Mouse (Mus musculus) limb, embryonic 15.5 days (tissue): Measurements from ENCODE around the gene Fkbpl. TPM values are rescaled to one million over a fixed set of nuclear protein-coding genes. Genes with fewer than 3 reads are reported as not detected.

Experiments used
- ATAC-seq: fragments of 200-750 bp; cut with Nextera tagmentation; 2 replicates; pipeline ENCODE4 v1.8.0; 2017; ENCODE audit warnings: low read depth, moderate TSS enrichment; ENCODE audit not compliant: insufficient number of reproducible peaks, low FRiP score, low TSS enrichment
- H3K27ac ChIP-seq: fragments of 300-500 bp; sonication (generic); 2 replicates; pipeline ENCODE4 v1.5.1; 2015; ENCODE audit warnings: moderate library complexity, mild to moderate bottlenecking, inconsistent platforms
- H3K27me3 ChIP-seq: fragments of 300-500 bp; sonication (generic); 2 replicates; pipeline ENCODE4 v1.6.1; 2015; ENCODE audit warnings: inconsistent platforms
- H3K36me3 ChIP-seq: fragments of 300-500 bp; sonication (generic); 2 replicates; pipeline ENCODE4 v1.6.1; 2015; ENCODE audit warnings: inconsistent platforms
- H3K4me1 ChIP-seq: fragments of 300-500 bp; sonication (generic); 2 replicates; pipeline ENCODE4 v1.6.1; 2015; ENCODE audit warnings: inconsistent platforms
- H3K4me2 ChIP-seq: fragments of 300-500 bp; sonication (generic); 2 replicates; pipeline ENCODE4 v1.6.1; 2015; ENCODE audit warnings: mild to moderate bottlenecking, inconsistent platforms
- H3K4me3 ChIP-seq: fragments of 300-500 bp; sonication (generic); 2 replicates; pipeline ENCODE4 v1.5.1; 2015; ENCODE audit warnings: mild to moderate bottlenecking, inconsistent platforms
- H3K9ac ChIP-seq: fragments of 300-500 bp; sonication (generic); 2 replicates; pipeline ENCODE4 v1.6.1; 2015; ENCODE audit warnings: inconsistent platforms
- H3K9me3 ChIP-seq: fragments of 300-500 bp; sonication (generic); 2 replicates; pipeline ENCODE4 v1.6.1; 2016; ENCODE audit warnings: inconsistent platforms
- WGBS: fragments of 180-500 bp; shearing (Covaris S2); methylation state at CpG from one replicate; pipeline ENCODE4 v1.1.7; 2015; 5-methylcytosine and 5-hydroxymethylcytosine counted together
- polyA plus RNA-seq: library from polyadenylated mRNA; unstranded; fragments of >200 nt; fragmentation: Nextera tagmentation; extraction: Ambion mirVana; gene quantifications from 2 replicates; pipeline ENCODE4 v1.2.1, GENCODE M21; 2015

The Fkbpl gene
- polyA plus RNA-seq, 1 experiment from 2014 or later = 15.5 TPM

DNA sequence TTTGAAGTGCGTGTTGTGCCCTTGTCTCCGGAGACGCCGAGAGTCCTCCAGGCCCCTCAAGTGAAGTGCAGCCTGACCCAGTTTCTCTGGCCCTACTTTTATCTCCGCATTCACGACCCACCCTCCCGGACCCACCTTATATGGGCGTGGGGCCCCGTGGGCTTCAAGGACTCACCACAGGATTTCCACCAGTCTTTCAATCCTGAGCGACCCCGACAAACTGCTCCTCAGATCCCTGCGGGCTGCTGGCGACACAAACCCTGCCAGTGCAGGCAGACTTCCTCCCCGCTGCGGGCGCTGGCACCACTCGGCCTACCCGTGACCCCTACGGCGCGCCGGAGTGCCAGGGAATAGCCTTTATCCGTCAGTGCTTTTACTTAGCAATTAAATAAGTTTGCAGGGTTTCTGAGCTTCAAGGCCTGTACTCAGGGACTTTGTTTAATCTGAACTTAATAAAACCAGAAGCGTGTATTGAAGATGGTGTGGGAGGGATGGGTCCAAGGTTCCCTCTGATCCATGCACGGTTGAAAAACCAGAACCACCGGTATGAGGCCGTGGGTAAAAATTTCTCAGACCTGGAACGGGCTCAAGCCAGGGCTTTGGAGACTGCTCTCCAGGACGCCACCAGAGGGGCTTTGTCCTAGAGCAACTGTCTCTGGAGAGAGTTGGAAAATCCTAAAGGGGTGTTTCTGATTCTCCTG lies 16.5 kb upstream of the Fkbpl start, which contains the start of gene Ppt2:
Gene Ppt2 (minus strand): TSS at position 568 of the 701 bp plus-strand sequence.
- peaks cover 32% of the 10 kb centered on the region for H3K27me3 ChIP-seq

DNA sequence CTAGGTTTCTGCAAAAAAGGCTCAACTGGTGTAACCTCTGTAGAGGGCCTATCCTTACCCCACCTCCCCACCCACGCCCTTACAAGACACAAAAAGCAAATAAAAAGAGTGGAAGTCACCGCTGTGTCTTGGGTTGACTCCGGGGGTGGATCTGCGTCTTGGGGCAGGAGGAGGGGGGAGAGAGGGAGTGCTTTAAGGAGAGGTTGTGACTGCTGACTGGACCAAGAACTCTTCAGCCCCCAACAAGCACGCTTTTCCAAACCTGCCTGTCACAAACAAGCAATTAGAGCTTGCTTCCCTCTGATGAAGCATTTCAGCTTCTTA lies 16.0 kb upstream of the Fkbpl start:
- no peak overlapping the region for H3K9ac ChIP-seq

More for the DNA sequence above, 16.5 kb upstream of the Fkbpl start, which contains the start of gene Ppt2:
- peak within 1 kb of the TSS; percentile 96 for H3K27ac ChIP-seq
- H3K4me3 ChIP-seq = peak within 1 kb of the TSS; percentile 78
- no peak for ATAC-seq
- H3K9ac ChIP-seq = peak within 1 kb of the TSS; percentile 65
- H3K4me1 ChIP-seq = peaks cover 61% of the 10 kb centered on the region
- peak within 1 kb of the TSS; percentile 90 for H3K4me2 ChIP-seq
- H3K36me3 ChIP-seq = peaks cover 19% of the 10 kb centered on the region
- no peaks in the 10 kb centered on the region for H3K9me3 ChIP-seq
- WGBS = 4% methylated on average over 29 of the region's 29 CpGs

DNA sequence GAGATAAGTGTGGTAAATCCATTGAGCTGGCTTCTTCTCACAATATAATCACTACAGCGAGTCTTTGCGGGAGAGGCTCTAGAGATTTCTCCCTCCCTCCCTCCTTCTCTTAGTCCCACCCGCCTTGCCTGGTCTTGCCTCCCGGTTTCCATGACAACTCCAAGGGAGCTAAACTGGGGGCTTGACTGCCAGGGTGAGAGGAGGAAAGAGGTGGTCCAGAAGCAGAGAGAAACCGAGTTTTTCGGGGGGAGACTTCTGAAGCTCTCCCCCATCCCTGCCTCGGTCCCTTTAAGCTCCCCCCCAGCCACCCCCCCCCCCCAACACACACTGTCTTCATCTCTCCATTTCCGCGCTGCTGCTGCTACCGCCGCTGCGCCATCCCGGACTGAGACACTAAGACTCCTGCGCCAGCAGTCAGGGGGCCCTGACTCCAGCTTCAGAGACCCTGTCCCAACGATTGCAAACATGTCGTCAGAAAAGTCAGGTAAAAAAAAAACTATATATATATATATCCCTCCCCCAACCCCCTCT lies 15.3 kb upstream of the Fkbpl start, which contains the start of gene Prrt1:
Gene Prrt1 (plus strand): TSS at position 313 of the 531 bp plus-strand sequence.
- H3K4me2 ChIP-seq = peak within 1 kb of the TSS; percentile 90
- H3K36me3 ChIP-seq = peaks cover 10% of the 10 kb centered on the region
- no peaks in the 10 kb centered on the region for H3K9me3 ChIP-seq
- H3K27ac ChIP-seq = peak within 1 kb of the TSS; percentile 96
- peaks cover 33% of the 10 kb centered on the region for H3K27me3 ChIP-seq
- no peak for ATAC-seq
- peaks cover 61% of the 10 kb centered on the region for H3K4me1 ChIP-seq
- peak within 1 kb of the TSS; percentile 78 for H3K4me3 ChIP-seq
- WGBS = 4% methylated on average over 16 of the region's 16 CpGs
- H3K9ac ChIP-seq = peak within 1 kb of the TSS; percentile 65; the same call in 1 of the 2 replicates

More for the DNA sequence above, 16.0 kb upstream of the Fkbpl start:
- H3K4me2 ChIP-seq = peak overlapping the region; percentile 90
- H3K4me3 ChIP-seq = peak overlapping the region; percentile 78
- 36% methylated on average over 5 of the region's 5 CpGs for WGBS
- peak overlapping the region; percentile 96 for H3K27ac ChIP-seq
- no peaks in the 10 kb centered on the region for H3K9me3 ChIP-seq
- H3K36me3 ChIP-seq = peaks cover 14% of the 10 kb centered on the region
- no peak for ATAC-seq
- peaks cover 33% of the 10 kb centered on the region for H3K27me3 ChIP-seq
- H3K4me1 ChIP-seq = peaks cover 61% of the 10 kb centered on the region

DNA sequence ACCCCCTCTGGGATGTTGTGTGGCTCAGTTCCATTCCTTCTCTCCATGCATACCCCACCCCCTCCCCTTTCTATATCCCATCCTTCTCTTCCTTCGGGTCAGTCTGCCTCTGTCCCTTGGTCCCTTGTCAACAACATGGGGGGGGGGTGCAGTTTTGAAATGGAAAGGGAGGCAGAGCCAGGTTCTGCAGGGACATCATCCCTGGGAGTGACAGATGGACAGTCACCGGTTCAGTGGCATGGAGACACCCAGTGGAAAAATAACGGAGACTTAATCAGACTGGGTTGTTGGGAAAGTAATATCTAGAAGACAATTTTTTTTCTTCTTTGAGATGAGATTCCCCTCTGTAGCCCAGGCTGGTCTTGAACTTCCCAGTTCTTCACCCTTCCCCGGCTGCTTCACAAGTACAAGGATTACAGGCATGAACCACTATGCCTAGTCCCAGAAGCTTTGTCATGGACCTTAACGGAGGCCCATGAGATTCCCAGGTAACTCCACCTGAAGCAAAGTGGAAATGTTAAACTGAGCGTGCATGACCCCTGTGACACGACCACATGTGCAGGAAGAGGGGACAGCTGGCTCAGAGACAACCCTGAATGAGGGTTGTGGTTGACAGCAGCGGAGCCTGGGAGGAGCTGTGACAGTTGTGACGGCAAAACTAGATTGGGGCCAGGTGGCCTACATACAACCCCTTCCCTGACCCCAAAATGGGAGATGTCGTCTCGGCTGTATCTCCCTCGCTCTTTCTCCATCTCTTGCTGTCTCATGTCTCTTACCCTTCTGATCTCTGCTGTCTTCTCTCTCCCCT lies 14.6 kb upstream of the Fkbpl start:
- peaks cover 61% of the 10 kb centered on the region for H3K4me1 ChIP-seq
- H3K9me3 ChIP-seq = no peaks in the 10 kb centered on the region
- no peak for ATAC-seq
- H3K27ac ChIP-seq = no peak overlapping the region
- peak overlapping the region; percentile 78 for H3K4me3 ChIP-seq
- peaks cover 33% of the 10 kb centered on the region for H3K27me3 ChIP-seq
- peak overlapping the region; percentile 90; the same call in 1 of the 2 replicates for H3K4me2 ChIP-seq
- H3K36me3 ChIP-seq = peaks cover 8% of the 10 kb centered on the region
- WGBS = 25% methylated on average over 12 of the region's 12 CpGs
- no peak overlapping the region for H3K9ac ChIP-seq

DNA sequence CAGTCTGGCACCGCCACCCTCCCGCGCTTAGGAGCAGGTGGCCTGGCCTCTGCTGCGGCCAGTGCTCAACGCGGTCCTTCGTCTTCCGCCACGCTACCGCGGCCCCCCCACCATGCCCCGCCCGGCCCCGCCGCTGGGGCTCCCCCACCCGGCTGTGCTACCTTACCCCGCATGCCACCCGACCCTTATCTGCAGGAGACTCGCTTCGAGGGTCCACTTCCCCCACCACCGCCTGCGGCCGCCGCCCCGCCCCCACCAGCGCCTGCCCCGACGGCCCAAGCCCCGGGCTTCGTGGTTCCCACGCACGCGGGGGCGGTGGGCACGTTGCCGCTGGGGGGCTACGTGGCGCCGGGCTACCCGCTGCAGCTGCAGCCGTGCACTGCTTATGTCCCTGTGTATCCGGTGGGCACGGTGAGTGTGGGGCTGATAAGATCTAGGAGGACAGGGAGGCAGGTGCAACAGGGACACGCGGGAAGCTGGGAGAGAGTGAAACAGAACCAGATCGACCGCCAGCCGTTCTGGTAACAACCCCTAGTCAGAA lies 13.7 kb upstream of the Fkbpl start:
- peak overlapping the region; percentile 78 for H3K4me3 ChIP-seq
- H3K27ac ChIP-seq = no peak overlapping the region
- no peak overlapping the region; the same call in 1 of the 2 replicates for H3K9ac ChIP-seq
- H3K9me3 ChIP-seq = no peaks in the 10 kb centered on the region
- ATAC-seq = no peak
- WGBS = 3% methylated on average over 42 of the region's 48 CpGs
- peaks cover 33% of the 10 kb centered on the region for H3K27me3 ChIP-seq
- H3K4me1 ChIP-seq = peaks cover 61% of the 10 kb centered on the region
- no peaks in the 10 kb centered on the region for H3K36me3 ChIP-seq
- H3K4me2 ChIP-seq = peak overlapping the region; percentile 42

DNA sequence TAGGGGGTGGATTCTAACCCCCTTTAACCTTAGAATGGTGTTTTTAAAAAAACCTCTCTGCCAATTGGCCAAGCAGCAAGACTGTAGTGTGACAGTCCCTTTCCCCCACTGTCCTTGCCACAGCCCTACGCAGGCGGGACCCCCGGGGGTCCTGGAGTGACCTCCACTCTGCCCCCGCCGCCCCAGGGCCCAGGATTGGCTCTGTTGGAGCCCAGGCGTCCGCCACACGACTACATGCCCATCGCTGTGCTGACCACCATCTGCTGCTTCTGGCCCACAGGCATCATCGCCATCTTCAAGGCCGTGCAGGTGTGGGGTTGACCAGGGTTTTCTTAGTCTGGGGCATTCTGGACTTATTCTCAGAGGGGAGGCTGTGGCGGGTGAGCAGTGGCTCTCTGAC lies 12.9 kb upstream of the Fkbpl start:
- 6% methylated on average over 12 of the region's 12 CpGs for WGBS
- Histone ChIP-seq H3K9me3 (no peaks in the 10 kb centered on the region), H3K4me3 (peak overlapping the region; percentile 39), H3K4me1 (peaks cover 53% of the 10 kb centered on the region), H3K4me2 (peak overlapping the region; percentile 79), H3K36me3 (no peaks in the 10 kb centered on the region), H3K27me3 (peaks cover 33% of the 10 kb centered on the region), H3K9ac (no peak overlapping the region), H3K27ac (no peak overlapping the region)
- ATAC-seq = no peak

DNA sequence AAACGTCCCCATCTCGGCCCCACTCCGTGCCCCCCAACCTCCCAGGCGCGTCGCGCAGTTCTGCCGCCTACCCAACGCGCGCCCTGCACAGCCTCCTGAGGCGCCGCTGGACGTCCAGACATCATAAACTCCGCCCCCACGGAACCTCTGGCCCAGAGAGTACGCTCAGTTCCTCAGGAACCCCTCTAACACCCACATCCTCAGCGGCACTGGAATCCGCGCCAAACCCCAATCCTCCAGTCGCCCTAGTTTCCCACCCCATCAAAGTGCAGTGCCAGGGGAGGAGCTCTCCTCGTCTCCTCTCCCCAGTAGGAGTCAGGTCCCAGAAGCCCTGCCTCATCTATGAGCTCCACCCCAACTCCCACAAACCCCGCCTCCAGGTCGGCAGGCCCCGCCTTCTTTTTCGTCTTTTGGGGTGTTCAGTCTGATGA lies 12.3 kb upstream of the Fkbpl start:
- peak; percentile 49 for ATAC-seq
- H3K9me3 ChIP-seq = no peaks in the 10 kb centered on the region
- under 1% methylated on average over 26 of the region's 26 CpGs for WGBS
- H3K36me3 ChIP-seq = no peaks in the 10 kb centered on the region
- H3K27me3 ChIP-seq = peaks cover 33% of the 10 kb centered on the region
- H3K9ac ChIP-seq = 0 out of 2 replicates have a peak overlapping the region, but pooled peaks have one; percentile 7
- peak overlapping the region; percentile 79 for H3K4me2 ChIP-seq
- H3K27ac ChIP-seq = no peak overlapping the region
- peaks cover 50% of the 10 kb centered on the region for H3K4me1 ChIP-seq
- peak overlapping the region; percentile 39 for H3K4me3 ChIP-seq

DNA sequence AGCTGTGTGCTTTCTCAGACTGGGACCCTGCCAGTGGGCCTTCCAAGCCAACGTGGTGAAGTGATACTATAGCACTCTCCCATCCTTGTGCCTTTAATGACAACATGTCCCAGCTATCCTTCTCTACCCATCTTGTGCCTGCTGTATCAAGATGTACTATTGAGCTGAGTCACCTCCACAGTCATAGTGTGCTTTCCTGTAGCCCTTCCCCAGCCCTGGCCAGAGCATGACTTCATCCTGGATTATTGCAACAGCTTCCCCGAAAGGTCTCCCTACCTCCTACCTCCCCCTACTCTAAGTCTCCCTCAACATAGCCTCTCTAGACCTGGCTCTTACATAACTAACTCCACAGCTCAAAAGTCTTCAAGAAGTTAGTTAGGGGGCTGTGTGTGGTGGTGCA lies 8.9 kb upstream of the Fkbpl start:
- ATAC-seq = no peak
- no peaks in the 10 kb centered on the region for H3K9me3 ChIP-seq
- H3K4me3 ChIP-seq = no peak overlapping the region
- 56% methylated on average over 2 of the region's 2 CpGs for WGBS
- H3K27ac ChIP-seq = no peak overlapping the region
- H3K27me3 ChIP-seq = peaks cover 20% of the 10 kb centered on the region
- no peak overlapping the region for H3K4me2 ChIP-seq
- H3K36me3 ChIP-seq = no peaks in the 10 kb centered on the region
- peaks cover 26% of the 10 kb centered on the region for H3K4me1 ChIP-seq
- no peak overlapping the region for H3K9ac ChIP-seq

DNA sequence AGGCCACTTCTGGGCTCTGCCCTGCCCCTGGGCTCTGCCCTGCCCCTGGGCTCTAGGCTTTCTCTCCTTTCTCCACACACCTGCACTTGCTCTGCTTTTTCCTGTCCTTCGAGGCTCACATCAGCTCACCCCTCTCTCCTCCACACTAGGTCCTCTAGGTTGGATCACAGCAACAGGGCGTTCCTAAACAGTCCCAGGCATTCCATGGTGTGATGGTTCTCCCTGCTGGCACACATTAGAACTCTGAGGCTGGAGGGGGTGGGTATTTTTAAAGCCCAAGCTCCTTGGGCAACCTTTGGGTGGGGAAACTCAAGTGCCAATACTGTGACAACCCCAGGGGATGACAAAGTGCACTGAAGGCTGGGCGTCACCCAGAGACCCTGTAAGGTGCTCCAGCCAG lies 7.1 kb upstream of the Fkbpl start:
- no peak overlapping the region for H3K4me3 ChIP-seq
- H3K27ac ChIP-seq = no peak overlapping the region
- H3K36me3 ChIP-seq = no peaks in the 10 kb centered on the region
- no peak overlapping the region for H3K9ac ChIP-seq
- ATAC-seq = no peak
- WGBS = 55% methylated on average over 3 of the region's 3 CpGs
- H3K27me3 ChIP-seq = peaks cover 7% of the 10 kb centered on the region; the same call in 1 of the 2 replicates
- H3K4me1 ChIP-seq = peaks cover 17% of the 10 kb centered on the region
- H3K4me2 ChIP-seq = no peak overlapping the region
- H3K9me3 ChIP-seq = no peaks in the 10 kb centered on the region

DNA sequence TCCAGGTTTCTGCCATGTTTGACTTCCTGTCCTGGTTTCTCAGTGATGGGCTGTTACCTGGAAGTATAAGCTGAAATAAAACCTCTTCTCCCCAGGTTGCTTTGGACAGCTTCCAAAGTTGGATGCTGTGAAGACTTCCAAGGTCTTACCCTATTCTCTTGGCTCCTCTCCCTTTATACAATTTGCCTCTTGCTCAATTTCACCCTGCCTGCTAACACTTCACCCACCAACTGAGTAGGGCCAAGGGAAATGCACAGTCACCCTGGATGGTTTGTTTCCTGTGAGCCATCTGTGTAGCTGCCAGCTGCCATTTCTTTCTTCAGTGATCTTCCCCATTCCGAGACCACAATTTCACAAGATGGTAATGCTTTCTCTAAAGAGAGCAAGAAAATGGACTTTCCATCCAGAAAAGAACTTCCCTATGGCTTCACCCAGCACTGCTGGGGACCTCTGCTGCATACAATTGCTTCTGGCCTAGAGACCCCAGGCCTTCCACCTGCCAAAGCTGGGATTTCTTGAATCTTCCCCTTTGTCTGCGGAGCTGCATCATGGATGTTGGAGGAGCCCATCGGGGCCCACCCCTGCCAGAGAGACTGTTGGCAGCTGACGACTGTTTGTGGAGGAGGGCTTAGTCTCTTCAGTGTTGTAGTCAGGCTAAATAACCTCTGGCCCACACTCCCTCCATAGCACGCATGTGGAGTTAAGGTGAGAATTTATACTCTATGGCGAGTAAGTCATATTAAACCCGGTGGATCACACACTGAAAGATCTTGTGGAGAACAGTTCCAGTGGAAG lies 4.9 kb upstream of the Fkbpl start:
- Histone ChIP-seq H3K4me3 (no peak overlapping the region), H3K9ac (no peak overlapping the region), H3K4me2 (no peak overlapping the region), H3K36me3 (no peaks in the 10 kb centered on the region), H3K9me3 (no peaks in the 10 kb centered on the region), H3K27me3 (no peaks in the 10 kb centered on the region), H3K27ac (no peak overlapping the region), H3K4me1 (peaks cover 15% of the 10 kb centered on the region)
- ATAC-seq = no peak
- 76% methylated on average over 7 of the region's 7 CpGs for WGBS
